Mouse (Mus musculus): ENCODE measurements around the gene Abhd4. TPM values are rescaled to one million over a fixed set of nuclear protein-coding genes. Genes with fewer than 3 reads are reported as not detected.

The Abhd4 gene
- 53.5 and 70.4 TPM in 2 replicates for polyA plus RNA-seq (2012; rRNA removed)

GRCm38 (mm10) chr14:54253741-54254291 is at the start of gene Abhd4, which contains the start of gene Dad1:
Gene Abhd4, plus strand, starts transcription at chr14:54254188.
Gene Dad1, minus strand, starts transcription at chr14:54254104.
- H3K4me1 ChIP-seq (ENCODE audit: control insufficient read depth, insufficient read depth, low read length), result peaks cover 15% of the 10 kb centered on the region
- DNase-seq, result peak; percentile 98
- WGBS, result under 1% methylated on average over 39 of the region's 39 CpGs
- H3K4me3 ChIP-seq (replicated peaks; ENCODE audit: extremely low read depth, low read depth, low read length), result peak within 1 kb of the TSS; percentile 97
- TF ChIP-seq CTCF (IDR thresholded peaks at IDR 0.05; ENCODE audit: insufficient read depth, low read length) (no peak), POLR2A (IDR thresholded peaks at IDR 0.05; ENCODE audit: borderline replicate concordance, extremely low read depth, low read depth, low read length) (peak; percentile 95)

GRCm38 (mm10) chr14:54204311-54204710 is 49.7 kb upstream of the Abhd4 start:
- 71% methylated on average over 8 of the region's 8 CpGs for WGBS
- Histone ChIP-seq H3K4me3 (replicated peaks; ENCODE audit: extremely low read depth, low read depth, low read length) (no peak overlapping the region), H3K4me1 (ENCODE audit: control insufficient read depth, insufficient read depth, low read length) (peaks cover 2% of the 10 kb centered on the region; the same call in 1 of the 2 replicates)
- DNase-seq, result no peak
- TF ChIP-seq POLR2A (IDR thresholded peaks at IDR 0.05; ENCODE audit: borderline replicate concordance, extremely low read depth, low read depth, low read length), result no peak
- no peak for TF ChIP-seq CTCF (IDR thresholded peaks at IDR 0.05; ENCODE audit: insufficient read depth, low read length)

DNA sequence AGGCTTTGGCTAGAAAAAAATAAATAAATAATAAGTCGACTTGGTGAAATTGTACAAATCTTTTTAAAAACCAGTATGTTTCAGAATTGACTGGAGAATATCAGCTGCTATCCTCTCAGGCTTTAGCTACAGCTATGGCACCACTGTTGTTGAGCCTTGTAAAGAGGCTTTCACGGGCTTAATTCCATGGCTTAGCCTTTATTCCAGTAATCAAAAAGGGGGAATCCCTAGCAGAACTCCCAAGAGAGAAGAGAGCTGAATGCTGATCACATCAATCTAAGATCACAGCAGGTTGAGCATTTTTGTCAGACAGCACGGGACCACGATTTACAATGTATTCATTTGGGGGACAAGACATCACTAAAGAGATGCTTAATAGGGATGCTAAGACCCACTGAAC is 49.2 kb upstream of the Abhd4 start:
- WGBS, result 80% methylated on average over 4 of the region's 4 CpGs

GRCm38 (mm10) chr14:54205904-54206303 is 48.1 kb upstream of the Abhd4 start:
- Histone ChIP-seq H3K4me1 (ENCODE audit: control insufficient read depth, insufficient read depth, low read length) (peaks cover 2% of the 10 kb centered on the region; the same call in 1 of the 2 replicates), H3K4me3 (replicated peaks; ENCODE audit: extremely low read depth, low read depth, low read length) (no peak overlapping the region)
- DNase-seq, result no peak
- 63% methylated on average over 6 of the region's 6 CpGs for WGBS
- no peak for TF ChIP-seq POLR2A (IDR thresholded peaks at IDR 0.05; ENCODE audit: borderline replicate concordance, extremely low read depth, low read depth, low read length)
- no peak for TF ChIP-seq CTCF (IDR thresholded peaks at IDR 0.05; ENCODE audit: insufficient read depth, low read length)

More for the DNA sequence above, 49.2 kb upstream of the Abhd4 start:
- no peak for DNase-seq
- peaks cover 2% of the 10 kb centered on the region; the same call in 1 of the 2 replicates for H3K4me1 ChIP-seq (ENCODE audit: control insufficient read depth, insufficient read depth, low read length)
- H3K4me3 ChIP-seq (replicated peaks; ENCODE audit: extremely low read depth, low read depth, low read length), result no peak overlapping the region
- no peak for TF ChIP-seq POLR2A (IDR thresholded peaks at IDR 0.05; ENCODE audit: borderline replicate concordance, extremely low read depth, low read depth, low read length)
- TF ChIP-seq CTCF (IDR thresholded peaks at IDR 0.05; ENCODE audit: insufficient read depth, low read length), result no peak

GRCm38 (mm10) chr14:54206309-54206708 is 47.7 kb upstream of the Abhd4 start:
- WGBS, result 77% methylated on average over 5 of the region's 5 CpGs
- no peak overlapping the region for H3K4me3 ChIP-seq (replicated peaks; ENCODE audit: extremely low read depth, low read depth, low read length)
- DNase-seq, result no peak
- H3K4me1 ChIP-seq (ENCODE audit: control insufficient read depth, insufficient read depth, low read length), result peaks cover 2% of the 10 kb centered on the region; the same call in 1 of the 2 replicates
- TF ChIP-seq POLR2A (IDR thresholded peaks at IDR 0.05; ENCODE audit: borderline replicate concordance, extremely low read depth, low read depth, low read length), result no peak
- TF ChIP-seq CTCF (IDR thresholded peaks at IDR 0.05; ENCODE audit: insufficient read depth, low read length), result no peak

DNA sequence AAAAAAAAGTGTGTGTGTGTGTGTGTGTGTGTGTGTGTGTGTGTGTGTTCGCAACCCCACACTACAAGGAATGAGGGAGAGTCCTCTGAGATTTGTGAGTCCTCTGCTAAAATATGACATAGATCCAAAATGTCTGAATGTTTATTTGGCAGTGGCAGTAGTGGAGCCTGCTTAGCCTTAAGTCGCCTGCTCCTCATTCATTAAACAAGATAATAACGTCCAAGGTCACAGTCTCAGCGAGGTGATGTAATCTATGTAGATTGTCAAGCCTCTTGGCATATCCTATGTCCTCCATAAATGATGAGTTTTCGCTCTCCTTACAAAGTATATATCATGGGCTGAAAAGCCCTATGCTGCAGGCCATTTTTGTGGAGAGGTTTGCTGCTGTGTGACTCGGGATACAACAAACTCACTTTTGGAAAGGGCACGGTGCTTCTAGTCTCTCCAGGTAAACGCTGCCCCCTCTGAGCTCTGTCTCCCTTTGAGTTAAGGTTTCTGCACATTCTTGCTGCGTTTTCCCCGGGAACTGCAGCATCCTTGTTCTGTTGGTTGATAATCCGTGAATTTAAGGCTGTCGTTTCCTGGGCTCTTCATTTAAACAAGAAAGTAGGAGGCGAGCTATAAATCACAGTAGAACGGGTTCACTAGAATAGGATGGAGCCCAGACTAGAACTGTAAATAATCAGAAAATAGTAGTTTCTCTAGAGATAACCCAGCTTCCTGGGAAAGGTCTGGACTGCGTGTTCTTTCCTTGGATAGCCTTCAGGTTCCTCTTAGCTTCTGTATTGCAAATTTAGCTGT is 47.0 kb upstream of the Abhd4 start:
- TF ChIP-seq CTCF (IDR thresholded peaks at IDR 0.05; ENCODE audit: insufficient read depth, low read length), result no peak
- no peak for TF ChIP-seq POLR2A (IDR thresholded peaks at IDR 0.05; ENCODE audit: borderline replicate concordance, extremely low read depth, low read depth, low read length)
- WGBS, result 48% methylated on average over 15 of the region's 15 CpGs

DNA sequence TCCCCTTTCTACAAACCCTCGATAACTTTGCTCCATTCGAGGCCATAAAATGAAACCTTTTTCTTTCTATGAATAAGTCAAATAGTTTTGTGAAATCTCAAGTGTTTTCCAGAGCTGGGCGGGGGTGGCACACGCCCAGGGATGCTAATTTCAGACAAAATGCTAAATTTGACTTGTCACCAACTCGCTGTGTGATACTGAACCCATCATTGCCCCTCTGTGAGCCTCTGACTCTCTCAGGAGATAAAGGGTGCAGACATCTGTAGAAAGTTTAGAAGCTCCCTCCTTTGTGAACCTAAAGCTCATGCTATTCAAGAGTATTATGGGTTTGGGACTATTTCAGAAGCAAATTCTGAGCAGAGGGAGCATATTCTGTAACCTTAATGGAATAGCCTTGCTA is 46.1 kb upstream of the Abhd4 start:
- 68% methylated on average over 5 of the region's 5 CpGs for WGBS
- DNase-seq, result no peak
- TF ChIP-seq CTCF (IDR thresholded peaks at IDR 0.05; ENCODE audit: insufficient read depth, low read length), result no peak
- no peak for TF ChIP-seq POLR2A (IDR thresholded peaks at IDR 0.05; ENCODE audit: borderline replicate concordance, extremely low read depth, low read depth, low read length)
- Histone ChIP-seq H3K4me3 (replicated peaks; ENCODE audit: extremely low read depth, low read depth, low read length) (no peak overlapping the region), H3K4me1 (ENCODE audit: control insufficient read depth, insufficient read depth, low read length) (peaks cover 2% of the 10 kb centered on the region; the same call in 1 of the 2 replicates)

More for the DNA sequence above, 47.0 kb upstream of the Abhd4 start:
- H3K4me3 ChIP-seq (replicated peaks; ENCODE audit: extremely low read depth, low read depth, low read length), result no peak overlapping the region
- peaks cover 2% of the 10 kb centered on the region; the same call in 1 of the 2 replicates for H3K4me1 ChIP-seq (ENCODE audit: control insufficient read depth, insufficient read depth, low read length)
- DNase-seq, result no peak

- Histone ChIP-seq H3K4me1 (ENCODE audit: control insufficient read depth, insufficient read depth, low read length) (peaks cover 2% of the 10 kb centered on the region; the same call in 1 of the 2 replicates), H3K4me3 (replicated peaks; ENCODE audit: extremely low read depth, low read depth, low read length) (no peak overlapping the region)
- 83% methylated on average over 6 of the region's 6 CpGs for WGBS
- TF ChIP-seq CTCF (IDR thresholded peaks at IDR 0.05; ENCODE audit: insufficient read depth, low read length), result no peak
- TF ChIP-seq POLR2A (IDR thresholded peaks at IDR 0.05; ENCODE audit: borderline replicate concordance, extremely low read depth, low read depth, low read length), result no peak
- DNase-seq, result no peak
Measured at GRCm38 (mm10) chr14:54208741-54209140, 45.2 kb upstream of the Abhd4 start.

DNA sequence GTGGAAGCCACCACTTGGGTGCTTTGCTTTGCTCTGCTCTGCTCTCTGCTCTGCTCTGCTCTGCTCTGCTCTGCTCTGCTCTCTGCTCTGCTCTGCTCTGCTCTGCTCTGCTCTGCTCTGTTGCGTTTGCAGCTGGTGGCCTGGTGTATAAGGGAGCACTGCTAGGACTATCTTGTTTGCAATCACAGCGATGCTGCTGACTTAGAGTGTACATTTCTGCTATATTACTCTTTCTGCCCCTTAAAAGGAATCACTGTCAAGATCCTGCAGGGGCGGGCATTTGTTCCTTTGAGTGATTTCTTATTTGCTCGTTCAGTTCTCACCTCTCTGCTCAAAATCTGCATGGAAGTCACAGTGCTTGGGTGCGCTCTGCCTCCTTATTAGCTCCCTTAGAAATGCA is 44.1 kb upstream of the Abhd4 start:
- TF ChIP-seq CTCF (IDR thresholded peaks at IDR 0.05; ENCODE audit: insufficient read depth, low read length), result no peak
- TF ChIP-seq POLR2A (IDR thresholded peaks at IDR 0.05; ENCODE audit: borderline replicate concordance, extremely low read depth, low read depth, low read length), result no peak
- 79% methylated on average over 5 of the region's 5 CpGs for WGBS

More for the DNA sequence above, 44.1 kb upstream of the Abhd4 start:
- DNase-seq, result no peak
- Histone ChIP-seq H3K4me1 (ENCODE audit: control insufficient read depth, insufficient read depth, low read length) (peaks cover 4% of the 10 kb centered on the region; the same call in 1 of the 2 replicates), H3K4me3 (replicated peaks; ENCODE audit: extremely low read depth, low read depth, low read length) (no peak overlapping the region)

Data from lung, adult 2 months (tissue).